Mouse (Mus musculus) limb, embryonic 14.5 days (tissue): ENCODE data around the gene Cops4. TPM values are rescaled to one million over a fixed set of nuclear protein-coding genes. Genes with fewer than 3 reads are reported as not detected.

ENCODE experiments used
- ATAC-seq: fragments of 200-750 bp; cut with Nextera tagmentation; 2 replicates; pipeline ENCODE4 v1.8.0; 2017; ENCODE audit warnings: low read depth, moderate number of reproducible peaks, moderate TSS enrichment; ENCODE audit not compliant: low FRiP score
- DNase-seq: peaks from one replicate; pipeline ENCODE4 v3.0.0-alpha.2; 2015; ENCODE audit warnings: low spot score
- H3K27ac ChIP-seq: fragments of 300-500 bp; sonication (generic); replicated peaks from 2 replicates; pipeline ENCODE4 v1.5.1; 2014; ENCODE audit warnings: low read depth, mild to moderate bottlenecking, low read length, moderate library complexity, mixed read lengths
- H3K27me3 ChIP-seq: fragments of 300-500 bp; sonication (generic); 2 replicates; pipeline ENCODE4 v1.6.1; 2014; ENCODE audit warnings: low read length, mixed read lengths; ENCODE audit not compliant: control insufficient read depth, insufficient read depth
- H3K36me3 ChIP-seq: fragments of 300-500 bp; sonication (generic); 2 replicates; pipeline ENCODE4 v1.6.1; 2014; ENCODE audit warnings: mild to moderate bottlenecking, low read length, moderate library complexity, mixed read lengths; ENCODE audit not compliant: control insufficient read depth, insufficient read depth
- H3K4me1 ChIP-seq: fragments of 300-500 bp; sonication (generic); 2 replicates; pipeline ENCODE4 v1.6.1; 2014; ENCODE audit warnings: antibody characterized with exemption, low read length, mixed read lengths; ENCODE audit not compliant: control insufficient read depth, insufficient read depth
- H3K4me2 ChIP-seq: fragments of 300-500 bp; sonication (generic); replicated peaks from 2 replicates; pipeline ENCODE4 v1.6.1; 2014; ENCODE audit warnings: low read depth, mild to moderate bottlenecking, low read length, moderate library complexity; ENCODE audit not compliant: severe bottlenecking
- H3K4me3 ChIP-seq: fragments of 300-500 bp; sonication (generic); replicated peaks from 2 replicates; pipeline ENCODE4 v1.5.1; 2014; ENCODE audit warnings: low read length
- H3K9ac ChIP-seq: fragments of 300-500 bp; sonication (generic); 2 replicates; pipeline ENCODE4 v1.6.1; 2014; ENCODE audit warnings: mild to moderate bottlenecking, low read depth, low read length, moderate library complexity; ENCODE audit not compliant: severe bottlenecking
- H3K9me3 ChIP-seq: fragments of 300-500 bp; sonication (generic); 2 replicates; pipeline ENCODE4 v1.6.1; 2016; ENCODE audit warnings: low read length; ENCODE audit not compliant: control insufficient read depth
- POLR2A ChIP-seq: fragments of 200-500 bp; IDR thresholded peaks from 2 replicates; pipeline ENCODE4 v1.8.0; 2012; ENCODE audit warnings: inconsistent platforms, mild to moderate bottlenecking, moderate library complexity, borderline replicate concordance; ENCODE audit not compliant: insufficient read depth, insufficient read length; ENCODE audit errors: extremely low read depth
- WGBS: fragments of 180-500 bp; shearing (Covaris S2); extraction: QIAGEN DNeasy Blood & Tissue Kit; methylation state at CpG from one replicate; pipeline ENCODE4 v1.1.7; 2014; 5-methylcytosine and 5-hydroxymethylcytosine counted together
- polyA plus RNA-seq, 2 experiments: library from polyadenylated mRNA; depleted of rRNA in 1 of 2; stranded (reverse) in 1 of 2; unstranded in 1 of 2; fragments of >200 nt; fragmentation: Nextera tagmentation in 1 of 2; extraction: Ambion mirVana in 1 of 2; gene quantifications; 2 replicates each; pipeline versions ENCODE4 v1.2.1 to v1.2.3; 2012 to 2014

The Cops4 gene
- polyA plus RNA-seq, 2 experiments: 84.3 to 197 TPM

DNA sequence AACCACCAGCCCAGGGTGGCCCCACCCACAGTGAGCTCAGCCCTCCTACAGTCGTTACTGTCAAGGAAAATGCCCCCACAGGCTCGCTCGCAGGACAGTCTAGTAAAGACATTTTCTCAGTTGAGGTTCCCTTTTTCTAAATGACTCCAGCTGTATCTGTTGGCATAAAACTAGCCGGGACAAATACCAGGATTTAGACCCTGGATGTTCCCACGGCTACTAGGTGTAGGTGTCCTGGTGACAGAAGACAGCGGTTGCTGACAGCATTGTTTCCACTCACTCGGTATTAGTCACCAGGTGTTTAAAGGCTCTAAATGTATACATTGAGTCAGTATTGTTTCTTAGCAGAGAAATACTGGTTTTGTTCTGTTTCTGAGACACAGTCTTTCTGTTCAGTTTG lies 17.7 kb downstream of the Cops4 start:
- Histone ChIP-seq H3K4me1 (no peaks in the 10 kb centered on the region), H3K9me3 (no peaks in the 10 kb centered on the region), H3K9ac (no peak overlapping the region), H3K27ac (no peak overlapping the region), H3K4me2 (no peak overlapping the region), H3K27me3 (no peaks in the 10 kb centered on the region), H3K36me3 (peaks cover 73% of the 10 kb centered on the region), H3K4me3 (no peak overlapping the region)
- no peak for ATAC-seq
- WGBS: 75% methylated on average over 7 of the region's 7 CpGs
- DNase-seq: no peak
- TF ChIP-seq POLR2A: no peak

DNA sequence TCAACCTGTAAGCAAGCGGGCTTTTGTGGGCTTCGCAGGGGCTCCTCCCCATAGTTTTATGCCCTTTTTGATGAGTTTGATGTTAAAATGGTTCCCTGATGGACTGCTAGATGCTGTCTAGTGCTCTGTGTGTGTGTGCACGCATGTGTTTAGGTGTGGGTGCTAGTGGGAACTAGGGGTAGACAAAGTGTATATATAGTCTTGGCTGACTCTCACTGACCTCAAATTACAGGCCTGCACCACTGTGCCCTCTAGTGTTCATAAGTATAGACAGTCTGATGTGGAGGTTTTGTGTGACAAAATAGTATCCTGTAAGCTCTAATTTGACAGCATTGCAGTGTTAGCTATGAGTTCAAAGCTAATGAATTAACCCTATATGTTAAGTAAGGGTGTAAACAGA lies 18.5 kb downstream of the Cops4 start:
- DNase-seq (peak; percentile 22), ATAC-seq (no peak; the same call in 1 of the 2 replicates)
- H3K27ac ChIP-seq: no peak overlapping the region
- WGBS: 87% methylated on average over 3 of the region's 3 CpGs
- no peaks in the 10 kb centered on the region for H3K4me1 ChIP-seq
- no peak overlapping the region for H3K4me2 ChIP-seq
- no peak overlapping the region for H3K9ac ChIP-seq
- H3K9me3 ChIP-seq: no peaks in the 10 kb centered on the region
- no peak for TF ChIP-seq POLR2A
- no peak overlapping the region for H3K4me3 ChIP-seq
- H3K27me3 ChIP-seq: no peaks in the 10 kb centered on the region
- peaks cover 72% of the 10 kb centered on the region for H3K36me3 ChIP-seq

DNA sequence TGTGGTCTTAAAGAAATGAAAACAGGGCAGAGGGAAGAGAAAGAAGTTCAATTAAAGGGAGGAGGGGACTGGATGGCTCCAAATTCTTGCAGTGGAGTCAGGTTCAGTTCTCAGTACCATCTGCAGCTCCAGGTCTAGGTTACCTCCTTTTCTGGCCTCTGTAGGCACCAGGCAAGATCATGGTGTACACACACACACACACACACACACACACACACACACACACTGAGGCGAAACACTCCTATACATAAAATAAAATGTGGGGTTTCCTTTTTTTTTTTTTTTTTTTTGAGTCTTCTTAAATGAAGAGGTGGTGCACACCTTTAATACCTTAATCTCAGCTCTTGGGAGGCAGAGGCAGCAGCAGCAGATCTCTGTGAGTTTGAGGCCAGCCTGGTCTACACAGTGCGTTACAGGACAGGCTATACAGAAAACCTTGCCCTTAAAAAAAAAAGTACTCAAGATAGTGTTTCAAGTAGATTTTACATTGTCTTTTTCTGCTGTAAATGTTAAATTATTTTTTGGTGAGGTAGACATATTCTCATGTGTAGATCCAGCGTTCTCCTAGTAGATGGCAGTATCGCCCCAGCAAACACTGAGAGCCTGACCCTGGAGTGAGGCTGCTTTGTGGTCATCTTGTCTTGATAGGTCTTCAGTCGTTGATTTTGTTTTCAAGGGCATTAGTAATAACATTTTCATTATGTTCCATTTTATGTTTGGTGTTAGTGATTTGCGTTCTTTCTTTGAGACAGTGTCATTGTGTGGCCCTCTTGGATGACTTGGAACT lies 28.4 kb downstream of the Cops4 start:
- H3K4me2 ChIP-seq: no peak overlapping the region
- no peak for TF ChIP-seq POLR2A
- no peak for ATAC-seq
- no peaks in the 10 kb centered on the region for H3K9me3 ChIP-seq
- H3K9ac ChIP-seq: no peak overlapping the region
- peaks cover 76% of the 10 kb centered on the region for H3K36me3 ChIP-seq
- no peaks in the 10 kb centered on the region for H3K27me3 ChIP-seq
- no peak overlapping the region for H3K4me3 ChIP-seq
- no peak overlapping the region for H3K27ac ChIP-seq
- H3K4me1 ChIP-seq: no peaks in the 10 kb centered on the region
- WGBS: 88% methylated on average over 6 of the region's 6 CpGs
- no peak for DNase-seq

DNA sequence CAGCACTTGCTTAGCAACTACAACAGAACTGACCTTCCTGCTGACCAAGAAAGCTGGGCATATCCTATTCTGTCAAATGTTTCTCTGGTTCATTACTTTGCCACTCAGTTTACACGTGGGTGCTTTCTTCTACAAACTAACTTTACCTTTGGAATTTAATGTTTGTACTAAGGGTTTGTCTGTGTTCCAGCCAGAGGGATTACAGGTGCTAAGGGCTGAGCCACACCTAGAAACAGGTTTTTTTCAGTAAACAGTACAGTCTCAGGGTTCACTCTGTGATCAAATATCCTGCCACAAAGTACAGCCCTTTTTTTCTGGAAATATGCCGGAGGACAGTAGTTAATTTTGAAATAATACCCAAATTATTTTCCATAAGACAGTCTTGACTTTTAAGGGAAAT lies 30.1 kb downstream of the Cops4 start:
- whole genome bisulfite sequencing: 83% methylated on average over 2 of the region's 2 CpGs
- no peak for TF ChIP-seq POLR2A
- H3K9ac ChIP-seq: no peak overlapping the region
- no peaks in the 10 kb centered on the region for H3K4me1 ChIP-seq
- peaks cover 58% of the 10 kb centered on the region for H3K36me3 ChIP-seq
- H3K4me2 ChIP-seq: no peak overlapping the region
- DNase-seq: no peak
- H3K27me3 ChIP-seq: no peaks in the 10 kb centered on the region
- no peak overlapping the region for H3K27ac ChIP-seq
- H3K4me3 ChIP-seq: no peak overlapping the region
- no peak for ATAC-seq
- H3K9me3 ChIP-seq: no peaks in the 10 kb centered on the region

DNA sequence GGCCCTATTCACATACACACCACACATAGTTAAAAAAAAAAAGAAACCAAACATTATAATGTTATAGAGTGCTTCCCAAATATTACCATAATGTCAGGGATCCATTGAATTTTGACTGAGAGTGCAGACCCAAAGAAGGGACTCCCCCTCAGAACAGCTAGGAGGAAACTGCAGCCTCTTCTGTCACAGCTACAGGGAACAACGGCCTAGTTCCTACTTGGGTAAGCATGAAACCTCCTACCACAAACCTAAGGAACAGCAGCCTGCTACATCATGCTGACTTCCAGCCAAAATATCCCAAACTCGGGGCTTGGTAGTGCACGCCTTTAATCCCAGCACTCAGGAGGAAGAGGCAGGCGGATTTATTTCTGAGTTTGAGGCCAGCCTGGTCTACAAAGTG lies 31.2 kb downstream of the Cops4 start:
- Histone ChIP-seq H3K4me2 (no peak overlapping the region), H3K4me1 (no peaks in the 10 kb centered on the region), H3K27ac (no peak overlapping the region), H3K9me3 (no peaks in the 10 kb centered on the region), H3K27me3 (no peaks in the 10 kb centered on the region), H3K4me3 (no peak overlapping the region), H3K9ac (no peak overlapping the region), H3K36me3 (peaks cover 49% of the 10 kb centered on the region)
- ATAC-seq (no peak), DNase-seq (no peak)
- 95% methylated on average over 4 of the region's 4 CpGs for WGBS
- no peak for TF ChIP-seq POLR2A
